In genomic region chr2:155140986-155141385, GRCm38 (mm10) we compare ENCODE assay signal across 22 mouse cellular contexts.
"Had no signal": no experiment of that assay in that cellular context is flagged by ENCODE, and none has a peak within 500 bp of the region (broad histone marks: within the 10 kb centered on the region; RNA-seq: fewer than 3 reads in every experiment).

No protein-coding gene starts in this region.

- H3K9ac ChIP-seq: heart, embryonic 15.5 days; hindbrain, embryonic 13.5 days; hindbrain, embryonic 15.5 days; kidney, embryonic 15.5 days; limb, embryonic 12.5 days; liver, embryonic 13.5 days; liver, embryonic 15.5 days had no signal

- H3K27ac ChIP-seq: heart, embryonic 13.5 days; heart, embryonic 15.5 days; hindbrain, embryonic 13.5 days; hindbrain, embryonic 15.5 days; hindbrain, postnatal 0 days; kidney, embryonic 15.5 days; kidney, postnatal 0 days; left cerebral cortex, adult 2 months; limb, embryonic 10.5 days; limb, embryonic 12.5 days; liver, embryonic 13.5 days; liver, embryonic 15.5 days had no signal

- H3K27me3 ChIP-seq: heart, embryonic 13.5 days; heart, embryonic 15.5 days; hindbrain, embryonic 13.5 days; hindbrain, embryonic 15.5 days; kidney, embryonic 15.5 days; limb, embryonic 12.5 days; liver, embryonic 13.5 days; liver, embryonic 15.5 days had no signal

- DNase-seq: gastrocnemius, postnatal 14 days; heart, adult 11 months; heart, postnatal 14 days; heart, postnatal 36 days; kidney, adult 11 months; kidney, adult 2 months; kidney, adult 9 months; kidney, postnatal 14 days; kidney, postnatal 36 days; liver; liver, embryonic 13.5 days had no signal

- H3K4me3 ChIP-seq: heart, embryonic 13.5 days; heart, embryonic 15.5 days; hindbrain, embryonic 13.5 days; hindbrain, embryonic 15.5 days; kidney, embryonic 15.5 days; left cerebral cortex, adult 2 months; limb, embryonic 10.5 days; limb, embryonic 12.5 days; liver, embryonic 13.5 days; liver, embryonic 15.5 days had no signal

- H3K9me3 ChIP-seq: heart, embryonic 13.5 days; heart, embryonic 15.5 days; hindbrain, embryonic 15.5 days; liver, embryonic 13.5 days; liver, embryonic 15.5 days had no signal
